In genomic region chr11:115824813-115825212, GRCm38 (mm10) we compare ENCODE assay signal across 8 mouse cellular contexts. TPM values are rescaled to one million over a fixed set of nuclear protein-coding genes. Genes with fewer than 3 reads are reported as not detected.
DNase-seq lines count a peak whose midpoint lies in the region; ATAC-seq lines count a peak whose summit lies in the region.

No protein-coding gene starts in this region.

- H3K4me3 ChIP-seq in kidney, embryonic 14.5 days (ENCODE audit: low read length), result peak overlapping the region; percentile 76
- H3K4me3 ChIP-seq in brown adipose tissue, adult 24 weeks (ENCODE audit: insufficient read depth, low read depth, low read length), result peak overlapping the region; percentile 84
- peak overlapping the region; percentile 57 for H3K4me3 ChIP-seq in hindbrain, embryonic 14.5 days (replicated peaks; ENCODE audit: low read length)
- H3K4me3 ChIP-seq in midbrain, embryonic 11.5 days (ENCODE audit: low read depth, low read length), result peak overlapping the region; percentile 58

- peaks cover 21% of the 10 kb centered on the region for H3K4me1 ChIP-seq in kidney, embryonic 14.5 days (ENCODE audit: control insufficient read depth, insufficient read depth, low read length)
- peaks cover 3% of the 10 kb centered on the region; the same call in 1 of the 2 replicates for H3K4me1 ChIP-seq in brown adipose tissue, adult 24 weeks (ENCODE audit: control insufficient read depth, insufficient read depth, insufficient read length, low read length)
- H3K4me1 ChIP-seq in hindbrain, embryonic 14.5 days (replicated peaks; ENCODE audit: control insufficient read depth, insufficient read depth, low read length), result peaks cover 11% of the 10 kb centered on the region; the same call in 1 of the 2 replicates
- H3K4me1 ChIP-seq in midbrain, embryonic 11.5 days (ENCODE audit: control insufficient read depth, insufficient read depth, low read length), result peaks cover 8% of the 10 kb centered on the region

- peak overlapping the region; percentile 94 for H3K4me2 ChIP-seq in kidney, embryonic 14.5 days (replicated peaks; ENCODE audit: low read depth, low read length)
- H3K4me2 ChIP-seq in hindbrain, embryonic 14.5 days (replicated peaks), result peak overlapping the region; percentile 97
- H3K4me2 ChIP-seq in midbrain, embryonic 11.5 days, result peak overlapping the region; percentile 84; the same call in 1 of the 2 replicates

- H3K27me3 ChIP-seq in kidney, embryonic 14.5 days (ENCODE audit: control insufficient read depth, insufficient read depth, low read length), result no peaks in the 10 kb centered on the region
- H3K27me3 ChIP-seq in hindbrain, embryonic 14.5 days (ENCODE audit: control insufficient read depth, insufficient read depth, low read length), result peaks cover 27% of the 10 kb centered on the region
- H3K27me3 ChIP-seq in midbrain, embryonic 11.5 days (ENCODE audit: control insufficient read depth, insufficient read depth, low read length), result peaks cover 28% of the 10 kb centered on the region

- 18% methylated on average over 11 of the region's 11 CpGs for WGBS in kidney, embryonic 14.5 days
- WGBS in hindbrain, embryonic 14.5 days, result 21% methylated on average over 11 of the region's 11 CpGs
- WGBS in midbrain, embryonic 11.5 days, result 16% methylated on average over 11 of the region's 11 CpGs

- H3K27ac ChIP-seq in kidney, embryonic 14.5 days (ENCODE audit: low read depth, low read length), result no peak overlapping the region; the same call in 1 of the 2 replicates
- no peak overlapping the region for H3K27ac ChIP-seq in brown adipose tissue, adult 24 weeks (replicated peaks; ENCODE audit: low read depth, low read length)
- H3K27ac ChIP-seq in hindbrain, embryonic 14.5 days, result no peak overlapping the region
- no peak overlapping the region for H3K27ac ChIP-seq in midbrain, embryonic 11.5 days (ENCODE audit: low read depth, low read length)

- H3K36me3 ChIP-seq in kidney, embryonic 14.5 days (ENCODE audit: control insufficient read depth, insufficient read depth, low read length), result peaks cover 20% of the 10 kb centered on the region
- H3K36me3 ChIP-seq in hindbrain, embryonic 14.5 days (replicated peaks; ENCODE audit: control insufficient read depth, insufficient read depth), result peaks cover 32% of the 10 kb centered on the region
- peaks cover 8% of the 10 kb centered on the region; the same call in 1 of the 2 replicates for H3K36me3 ChIP-seq in midbrain, embryonic 11.5 days (ENCODE audit: control insufficient read depth, insufficient read depth, low read length)

- no peak for DNase-seq in kidney, postnatal 14 days
- DNase-seq in hindbrain, embryonic 14.5 days (ENCODE audit: low spot score), result no peak
- DNase-seq in midbrain, embryonic 11.5 days (ENCODE audit: low spot score, missing footprints), result no peak
- no peak for DNase-seq in layer of hippocampus, adult 11-12 months (ENCODE audit: low spot score)
- no peak for DNase-seq in B cell, adult 2 months

- no peaks in the 10 kb centered on the region for H3K9me3 ChIP-seq in kidney, embryonic 14.5 days (ENCODE audit: control insufficient read depth, low read length)
- no peaks in the 10 kb centered on the region for H3K9me3 ChIP-seq in hindbrain, embryonic 14.5 days (ENCODE audit: control insufficient read depth, low read length)
- H3K9me3 ChIP-seq in midbrain, embryonic 11.5 days (ENCODE audit: control insufficient read depth, low read length), result no peaks in the 10 kb centered on the region

- no peak for ATAC-seq in kidney, embryonic 14.5 days (ENCODE audit: low FRiP score, low TSS enrichment)
- ATAC-seq in hindbrain, embryonic 14.5 days (ENCODE audit: low FRiP score), result no peak
- ATAC-seq in midbrain, embryonic 11.5 days (ENCODE audit: low FRiP score), result no peak
- ATAC-seq in cerebellum, adult (ENCODE audit: insufficient number of reproducible peaks, low FRiP score, low TSS enrichment), result no peak

- H3K9ac ChIP-seq in kidney, embryonic 14.5 days (ENCODE audit: low read depth, low read length), result peak overlapping the region; percentile 78; the same call in 1 of the 2 replicates
- no peak overlapping the region for H3K9ac ChIP-seq in hindbrain, embryonic 14.5 days
- no peak overlapping the region for H3K9ac ChIP-seq in midbrain, embryonic 11.5 days (ENCODE audit: low read length)

RNA-seq across cellular contexts. Expression of gene Llgl2, which starts 1.0 kb away (rescaled TPM):
- polyA plus RNA-seq in kidney, embryonic 14.5 days (2014; fragmentation: Nextera tagmentation; extraction: Ambion mirVana), result 24.3 and 28.7 TPM in 2 replicates
- 4.0 and 5.5 TPM in 2 replicates for polyA plus RNA-seq in brown adipose tissue, adult 24 weeks (2012; ENCODE audit: insufficient read depth, insufficient read length, missing spikeins)
- polyA plus RNA-seq in hindbrain, embryonic 14.5 days (2014; fragmentation: Nextera tagmentation; extraction: Ambion mirVana), result 1.3 and 2.4 TPM in 2 replicates
- 2.4 and 2.5 TPM in 2 replicates for polyA plus RNA-seq in midbrain, embryonic 11.5 days (2014; fragmentation: Nextera tagmentation; extraction: Ambion mirVana)

RNA-seq across cellular contexts. Expression of gene Tsen54, which starts 10.3 kb away (rescaled TPM):
- 26.2 and 34.9 TPM in 2 replicates for polyA plus RNA-seq in kidney, embryonic 14.5 days (2014; fragmentation: Nextera tagmentation; extraction: Ambion mirVana)
- 6.1 and 6.8 TPM in 2 replicates for polyA plus RNA-seq in brown adipose tissue, adult 24 weeks (2012; ENCODE audit: insufficient read depth, insufficient read length, missing spikeins)
- 17.8 and 19.9 TPM in 2 replicates for polyA plus RNA-seq in hindbrain, embryonic 14.5 days (2014; fragmentation: Nextera tagmentation; extraction: Ambion mirVana)
- polyA plus RNA-seq in midbrain, embryonic 11.5 days (2014; fragmentation: Nextera tagmentation; extraction: Ambion mirVana), result 20.8 and 21.7 TPM in 2 replicates

RNA-seq across cellular contexts. Expression of gene Caskin2, which starts 11.4 kb away (rescaled TPM):
- polyA plus RNA-seq in kidney, embryonic 14.5 days (2014; fragmentation: Nextera tagmentation; extraction: Ambion mirVana), result 14.2 and 17.5 TPM in 2 replicates
- 8.8 and 10.4 TPM in 2 replicates for polyA plus RNA-seq in brown adipose tissue, adult 24 weeks (2012; ENCODE audit: insufficient read depth, insufficient read length, missing spikeins)
- 10.7 and 11.0 TPM in 2 replicates for polyA plus RNA-seq in hindbrain, embryonic 14.5 days (2014; fragmentation: Nextera tagmentation; extraction: Ambion mirVana)
- polyA plus RNA-seq in midbrain, embryonic 11.5 days (2014; fragmentation: Nextera tagmentation; extraction: Ambion mirVana), result 10.4 and 11.7 TPM in 2 replicates

RNA-seq across cellular contexts. Expression of gene Myo15b, which starts 33.4 kb away (rescaled TPM):
- 2.8 and 5.5 TPM in 2 replicates for polyA plus RNA-seq in kidney, embryonic 14.5 days (2014; fragmentation: Nextera tagmentation; extraction: Ambion mirVana)
- not detected in 2 replicates for polyA plus RNA-seq in brown adipose tissue, adult 24 weeks (2012; ENCODE audit: insufficient read depth, insufficient read length, missing spikeins)
- polyA plus RNA-seq in hindbrain, embryonic 14.5 days (2014; fragmentation: Nextera tagmentation; extraction: Ambion mirVana), result 0.13 TPM in 1 of 2 replicates, not detected in the other
- not detected in 2 replicates for polyA plus RNA-seq in midbrain, embryonic 11.5 days (2014; fragmentation: Nextera tagmentation; extraction: Ambion mirVana)

RNA-seq across cellular contexts. Expression of gene Tmem94, which starts 59.6 kb away (rescaled TPM):
- polyA plus RNA-seq in kidney, embryonic 14.5 days (2014; fragmentation: Nextera tagmentation; extraction: Ambion mirVana), result 12.4 and 19.9 TPM in 2 replicates
- 18.0 and 23.0 TPM in 2 replicates for polyA plus RNA-seq in brown adipose tissue, adult 24 weeks (2012; ENCODE audit: insufficient read depth, insufficient read length, missing spikeins)
- 17.3 and 20.8 TPM in 2 replicates for polyA plus RNA-seq in hindbrain, embryonic 14.5 days (2014; fragmentation: Nextera tagmentation; extraction: Ambion mirVana)
- polyA plus RNA-seq in midbrain, embryonic 11.5 days (2014; fragmentation: Nextera tagmentation; extraction: Ambion mirVana), result 15.1 and 16.7 TPM in 2 replicates
